Mouse (Mus musculus) embryonic facial prominence, embryonic 14.5 days (tissue): ENCODE results near the gene Tmem251. TPM values are rescaled to one million over a fixed set of nuclear protein-coding genes. Genes with fewer than 3 reads are reported as not detected.

Experiments
- ATAC-seq: fragments of 200-750 bp; cut with Nextera tagmentation; 2 replicates; pipeline ENCODE4 v1.8.0; 2017; ENCODE audit warnings: low read depth, moderate number of reproducible peaks, moderate TSS enrichment
- DNase-seq: peaks from one replicate; pipeline ENCODE4 v3.0.0-alpha.2; 2015; ENCODE audit warnings: low spot score
- H3K27ac ChIP-seq: fragments of 300-500 bp; sonication (generic); replicated peaks from 2 replicates; pipeline ENCODE4 v1.5.1; 2014; ENCODE audit warnings: low read depth, mild to moderate bottlenecking, low read length, moderate library complexity
- H3K27me3 ChIP-seq: fragments of 300-500 bp; sonication (generic); replicated peaks from 2 replicates; pipeline ENCODE4 v1.6.1; 2014; ENCODE audit warnings: low read length; ENCODE audit not compliant: control insufficient read depth, insufficient read depth
- H3K36me3 ChIP-seq: fragments of 300-500 bp; sonication (generic); 2 replicates; pipeline ENCODE4 v1.6.1; 2014; ENCODE audit warnings: low read length, mixed read lengths; ENCODE audit not compliant: control insufficient read depth, insufficient read depth
- H3K4me1 ChIP-seq: fragments of 300-500 bp; sonication (generic); 2 replicates; pipeline ENCODE4 v1.6.1; 2014; ENCODE audit warnings: antibody characterized with exemption, low read length; ENCODE audit not compliant: control insufficient read depth, insufficient read depth
- H3K4me2 ChIP-seq: fragments of 300-500 bp; sonication (generic); 2 replicates; pipeline ENCODE4 v1.6.1; 2014; ENCODE audit warnings: low read depth, mild to moderate bottlenecking, low read length, moderate library complexity, mixed read lengths
- H3K4me3 ChIP-seq: fragments of 300-500 bp; sonication (generic); 2 replicates; pipeline ENCODE4 v1.5.1; 2014; ENCODE audit warnings: low read depth, mild to moderate bottlenecking, low read length
- H3K9ac ChIP-seq: fragments of 300-500 bp; sonication (generic); 2 replicates; pipeline ENCODE4 v1.6.1; 2014; ENCODE audit warnings: low read depth, mild to moderate bottlenecking, low read length, moderate library complexity, mixed read lengths
- H3K9me3 ChIP-seq: fragments of 300-500 bp; sonication (generic); 2 replicates; pipeline ENCODE4 v1.6.1; 2016; ENCODE audit warnings: low read length; ENCODE audit not compliant: control insufficient read depth
- WGBS: fragments of 180-500 bp; shearing (Covaris S2); extraction: QIAGEN DNeasy Blood & Tissue Kit; methylation state at CpG from one replicate; pipeline ENCODE4 v1.1.7; 2014; 5-methylcytosine and 5-hydroxymethylcytosine counted together
- polyA plus RNA-seq: library from polyadenylated mRNA; unstranded; fragments of >200 nt; fragmentation: Nextera tagmentation; extraction: Ambion mirVana; gene quantifications from 2 replicates; pipeline ENCODE4 v1.2.1, GENCODE M21; 2014

Gene Tmem251
- polyA plus RNA-seq, 1 experiment from 2014 or later, result 9.8 TPM

- DNase-seq (no peak), ATAC-seq (no peak)
- H3K27ac ChIP-seq, result no peak overlapping the region
- 88% methylated on average over 5 of the region's 5 CpGs for WGBS
- H3K36me3 ChIP-seq, result peaks cover 56% of the 10 kb centered on the region
- H3K27me3 ChIP-seq, result no peaks in the 10 kb centered on the region
- no peaks in the 10 kb centered on the region for H3K4me1 ChIP-seq
- H3K4me2 ChIP-seq, result no peak overlapping the region
- H3K9ac ChIP-seq, result no peak overlapping the region
- no peaks in the 10 kb centered on the region for H3K9me3 ChIP-seq
- no peak overlapping the region for H3K4me3 ChIP-seq
Measured at GRCm38 (mm10) chr12:102778151-102778550, 34.6 kb downstream of the Tmem251 start.

DNA sequence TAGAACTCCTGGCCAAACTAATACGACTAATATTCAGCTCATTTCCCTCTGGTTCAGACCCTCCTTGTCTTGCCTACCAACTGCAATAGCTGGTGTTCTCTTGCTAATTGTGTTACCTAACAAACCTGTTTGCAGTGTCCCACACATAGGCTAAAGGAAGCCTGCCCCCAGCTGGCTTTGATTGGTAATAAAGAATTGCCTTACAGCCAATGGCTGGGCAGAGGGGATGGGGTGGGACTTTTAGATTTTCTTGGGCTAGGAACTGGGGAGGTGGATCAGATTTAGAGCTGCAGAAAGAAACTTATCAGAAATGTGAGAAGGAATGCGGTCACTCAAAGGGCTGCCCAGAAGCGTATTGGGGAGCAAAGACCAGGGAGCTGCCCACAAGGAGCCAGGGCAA, 35.9 kb downstream of the Tmem251 start:
- DNase-seq (peak; percentile 28), ATAC-seq (no peak)
- Histone ChIP-seq H3K9me3 (no peaks in the 10 kb centered on the region), H3K4me1 (no peaks in the 10 kb centered on the region), H3K36me3 (peaks cover 58% of the 10 kb centered on the region), H3K27me3 (no peaks in the 10 kb centered on the region), H3K4me3 (no peak overlapping the region), H3K4me2 (no peak overlapping the region), H3K9ac (no peak overlapping the region), H3K27ac (no peak overlapping the region)
- 48% methylated on average over 3 of the region's 3 CpGs for WGBS

GRCm38 (mm10) chr12:102782841-102783240, 39.3 kb downstream of the Tmem251 start:
- 87% methylated on average over 5 of the region's 5 CpGs for WGBS
- DNase-seq (no peak), ATAC-seq (no peak)
- Histone ChIP-seq H3K9me3 (no peaks in the 10 kb centered on the region), H3K4me3 (no peak overlapping the region), H3K4me1 (no peaks in the 10 kb centered on the region), H3K9ac (no peak overlapping the region), H3K4me2 (no peak overlapping the region), H3K27ac (no peak overlapping the region), H3K36me3 (peaks cover 63% of the 10 kb centered on the region), H3K27me3 (no peaks in the 10 kb centered on the region)

DNA sequence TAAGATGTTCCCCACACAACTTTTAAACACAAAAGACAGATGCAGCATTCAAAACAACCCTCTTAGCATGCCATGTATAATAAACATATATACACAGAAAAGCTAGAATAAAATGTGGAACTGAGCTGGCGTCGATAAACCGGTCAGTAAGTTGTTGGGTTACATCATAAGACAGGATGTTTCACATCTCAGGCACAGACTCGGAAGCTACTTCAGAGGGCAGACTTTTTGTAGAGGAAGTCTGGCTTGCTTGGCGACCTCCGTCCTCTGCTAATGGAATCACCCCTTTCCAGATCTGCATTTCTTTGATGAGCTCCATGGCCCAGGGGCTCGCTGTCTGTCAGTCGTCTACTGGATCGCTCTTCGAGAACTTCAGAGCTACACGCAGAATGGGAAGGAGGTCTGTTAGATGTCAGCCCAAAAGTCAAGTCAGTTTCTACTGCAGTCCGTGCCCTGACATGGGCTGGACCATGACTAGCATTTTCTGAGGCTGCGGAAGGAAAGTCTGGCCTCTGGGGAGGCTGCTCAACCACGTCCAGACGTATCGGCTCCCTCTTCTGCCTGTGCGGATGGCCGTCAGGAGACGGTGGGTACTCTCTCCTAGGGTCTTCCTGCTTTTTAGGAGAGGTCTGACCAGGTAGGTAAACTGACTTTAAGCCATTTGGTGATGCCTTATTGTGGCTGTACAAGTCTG, 41.5 kb downstream of the Tmem251 start:
- Histone ChIP-seq H3K9ac (no peak overlapping the region), H3K27me3 (no peaks in the 10 kb centered on the region), H3K9me3 (no peaks in the 10 kb centered on the region), H3K27ac (no peak overlapping the region), H3K36me3 (peaks cover 77% of the 10 kb centered on the region), H3K4me2 (no peak overlapping the region), H3K4me1 (no peaks in the 10 kb centered on the region), H3K4me3 (no peak overlapping the region)
- 85% methylated on average over 19 of the region's 19 CpGs for WGBS
- ATAC-seq (no peak), DNase-seq (no peak)

- 77% methylated on average over 5 of the region's 5 CpGs for WGBS
Measured at GRCm38 (mm10) chr12:102785593-102785985, 42.0 kb downstream of the Tmem251 start.

GRCm38 (mm10) chr12:102787927-102788326, 44.4 kb downstream of the Tmem251 start:
- WGBS, result 90% methylated on average over 7 of the region's 7 CpGs
- ATAC-seq (no peak), DNase-seq (no peak)
- H3K27ac ChIP-seq, result no peak overlapping the region
- no peak overlapping the region for H3K4me3 ChIP-seq
- H3K9ac ChIP-seq, result no peak overlapping the region
- no peak overlapping the region for H3K4me2 ChIP-seq
- H3K27me3 ChIP-seq, result no peaks in the 10 kb centered on the region
- H3K9me3 ChIP-seq, result no peaks in the 10 kb centered on the region
- peaks cover 90% of the 10 kb centered on the region for H3K36me3 ChIP-seq
- no peaks in the 10 kb centered on the region for H3K4me1 ChIP-seq

More at GRCm38 (mm10) chr12:102785593-102785985, 42.0 kb downstream of the Tmem251 start:
- ATAC-seq (no peak), DNase-seq (no peak)
- no peak overlapping the region for H3K4me3 ChIP-seq
- no peak overlapping the region for H3K9ac ChIP-seq
- no peak overlapping the region for H3K27ac ChIP-seq
- H3K36me3 ChIP-seq, result peaks cover 83% of the 10 kb centered on the region
- H3K9me3 ChIP-seq, result no peaks in the 10 kb centered on the region
- no peak overlapping the region for H3K4me2 ChIP-seq
- H3K4me1 ChIP-seq, result no peaks in the 10 kb centered on the region
- H3K27me3 ChIP-seq, result no peaks in the 10 kb centered on the region

Other genes starting within 250 kb of the Tmem251 start
- gene Chga, start 188.8 kb upstream of the Tmem251 start, polyA plus RNA-seq, result 18.6 and 22.2 TPM in 2 replicates
- gene Itpk1, start 38.8 kb upstream of the Tmem251 start, polyA plus RNA-seq, result 9.6 and 10.9 TPM in 2 replicates
- gene Moap1, start 101 bp upstream of the Tmem251 start, polyA plus RNA-seq, result 17.8 and 23.9 TPM in 2 replicates
- gene Gm28051, start 14.0 kb downstream of the Tmem251 start, polyA plus RNA-seq, result not detected in 2 replicates
- gene Gon7, start 14.0 kb downstream of the Tmem251 start, polyA plus RNA-seq, result 16.2 and 17.6 TPM in 2 replicates
- gene Ubr7, start 14.2 kb downstream of the Tmem251 start, polyA plus RNA-seq, result 45.8 and 50.1 TPM in 2 replicates
- 22.2 and 22.8 TPM in 2 replicates for gene Gm20604, start 14.9 kb downstream of the Tmem251 start, polyA plus RNA-seq
- 20.1 and 20.3 TPM in 2 replicates for gene Btbd7, start 134.7 kb downstream of the Tmem251 start, polyA plus RNA-seq
- gene Cox8c, start 155.6 kb downstream of the Tmem251 start, polyA plus RNA-seq, result not detected in 2 replicates
- 0.54 and 0.62 TPM in 2 replicates for gene Unc79, start 205.1 kb downstream of the Tmem251 start, polyA plus RNA-seq